Mouse (Mus musculus) liver, embryonic 16.5 days (tissue): ENCODE results near the gene Clp1. TPM values are rescaled to one million over a fixed set of nuclear protein-coding genes. Genes with fewer than 3 reads are reported as not detected.

Experiments used
- ATAC-seq: fragments of 200-750 bp; cut with Nextera tagmentation; 2 replicates; pipeline ENCODE4 v1.8.0; 2017; ENCODE audit warnings: low read depth, mild to moderate bottlenecking, moderate number of reproducible peaks, moderate library complexity
- H3K27ac ChIP-seq: fragments of 300-500 bp; sonication (generic); 2 replicates; pipeline ENCODE4 v1.5.1; 2014; ENCODE audit warnings: mild to moderate bottlenecking, low read length
- H3K27me3 ChIP-seq: fragments of 300-500 bp; sonication (generic); 2 replicates; pipeline ENCODE4 v1.6.1; 2014; ENCODE audit warnings: low read depth, low read length, mixed read lengths; ENCODE audit not compliant: control insufficient read depth, insufficient read depth
- H3K36me3 ChIP-seq: fragments of 300-500 bp; sonication (generic); 2 replicates; pipeline ENCODE4 v1.6.1; 2014; ENCODE audit warnings: mild to moderate bottlenecking; ENCODE audit not compliant: control insufficient read depth, insufficient read depth
- H3K4me1 ChIP-seq: fragments of 300-500 bp; sonication (generic); 2 replicates; pipeline ENCODE4 v1.6.1; 2014; ENCODE audit warnings: low read depth, low read length, mixed read lengths; ENCODE audit not compliant: control insufficient read depth
- H3K4me2 ChIP-seq: fragments of 300-500 bp; sonication (generic); 2 replicates; pipeline ENCODE4 v1.6.1; 2014; ENCODE audit warnings: low read depth, low read length, mixed read lengths
- H3K4me3 ChIP-seq: fragments of 300-500 bp; sonication (generic); 2 replicates; pipeline ENCODE4 v1.5.1; 2014; ENCODE audit warnings: low read depth, mild to moderate bottlenecking, low read length
- H3K9ac ChIP-seq: fragments of 300-500 bp; sonication (generic); 2 replicates; pipeline ENCODE4 v1.6.1; 2014; ENCODE audit warnings: low read depth, low read length
- H3K9me3 ChIP-seq: fragments of 300-500 bp; sonication (generic); replicated peaks from 2 replicates; pipeline ENCODE4 v1.6.1; 2016; ENCODE audit warnings: low read length; ENCODE audit not compliant: control insufficient read depth
- WGBS: fragments of 180-500 bp; shearing (Covaris S2); extraction: QIAGEN DNeasy Blood & Tissue Kit; methylation state at CpG from one replicate; pipeline ENCODE4 v1.1.7; 2014; ENCODE audit not compliant: insufficient replicate concordance; 5-methylcytosine and 5-hydroxymethylcytosine counted together
- polyA plus RNA-seq: library from polyadenylated mRNA; unstranded; fragments of >200 nt; fragmentation: Nextera tagmentation; extraction: Ambion mirVana; gene quantifications from 2 replicates; pipeline ENCODE4 v1.2.1, GENCODE M21; 2015

Gene Clp1
- polyA plus RNA-seq, 1 experiment from 2014 or later = 49.7 TPM

DNA sequence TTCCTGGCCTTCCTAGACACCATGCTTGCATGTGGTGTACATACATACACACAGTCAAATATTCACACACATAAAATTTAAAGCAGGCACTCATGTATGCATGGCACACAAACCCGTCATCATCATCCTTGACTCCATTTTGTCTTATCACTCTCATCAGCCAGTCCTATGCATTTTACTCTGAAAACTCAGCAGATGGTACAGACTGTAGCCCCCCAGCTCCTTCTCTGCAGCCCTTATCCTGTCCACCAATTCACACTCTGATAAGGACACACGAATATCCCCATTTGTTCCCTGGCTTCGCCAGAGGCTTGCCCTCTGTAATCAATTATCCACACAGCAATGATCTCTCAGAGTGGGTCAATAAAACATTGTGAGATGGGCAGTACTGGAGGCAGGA lies 6.0 kb downstream of the Clp1 start:
- ATAC-seq = no peak
- Histone ChIP-seq H3K4me1 (peaks cover 35% of the 10 kb centered on the region), H3K4me2 (0 out of 2 replicates have a peak overlapping the region, but pooled peaks have one; percentile 0), H3K9ac (no peak overlapping the region), H3K9me3 (no peaks in the 10 kb centered on the region), H3K27ac (0 out of 2 replicates have a peak overlapping the region, but pooled peaks have one; percentile 6), H3K4me3 (no peak overlapping the region), H3K36me3 (peaks cover 37% of the 10 kb centered on the region), H3K27me3 (no peaks in the 10 kb centered on the region)
- 28% methylated on average over 3 of the region's 3 CpGs for WGBS

DNA sequence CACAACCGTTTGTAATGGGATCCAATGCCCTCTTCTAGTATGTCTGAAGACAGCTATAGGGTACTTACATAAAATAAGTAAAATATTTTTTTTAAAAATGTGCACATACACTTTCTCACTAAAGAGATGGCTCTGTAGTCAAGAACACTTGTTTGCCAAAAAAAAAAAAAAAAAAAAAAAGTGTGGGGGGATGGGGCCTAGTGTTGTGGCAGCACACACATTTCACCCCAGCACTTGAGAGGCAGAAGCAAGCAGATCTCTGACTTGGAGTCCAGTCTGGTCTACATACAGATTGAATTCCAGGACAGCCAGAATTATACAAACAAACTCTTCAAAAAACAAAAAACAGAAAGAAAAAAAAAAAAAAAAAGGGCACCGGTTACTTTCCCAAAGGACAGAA lies 6.4 kb downstream of the Clp1 start:
- WGBS = 80% methylated on average over 2 of the region's 2 CpGs
- Histone ChIP-seq H3K4me1 (peaks cover 30% of the 10 kb centered on the region), H3K9me3 (no peaks in the 10 kb centered on the region), H3K36me3 (peaks cover 36% of the 10 kb centered on the region), H3K4me3 (no peak overlapping the region), H3K9ac (no peak overlapping the region), H3K27ac (no peak overlapping the region), H3K27me3 (no peaks in the 10 kb centered on the region), H3K4me2 (no peak overlapping the region)
- ATAC-seq = no peak

GRCm38 (mm10) chr2:84717357-84717756 lies 9.8 kb downstream of the Clp1 start:
- no peak for ATAC-seq
- WGBS = 83% methylated on average over 4 of the region's 4 CpGs
- peak overlapping the region; percentile 96 for H3K4me2 ChIP-seq
- peak overlapping the region; percentile 91 for H3K27ac ChIP-seq
- H3K27me3 ChIP-seq = no peaks in the 10 kb centered on the region
- H3K36me3 ChIP-seq = peaks cover 9% of the 10 kb centered on the region
- H3K4me3 ChIP-seq = no peak overlapping the region
- H3K9me3 ChIP-seq = no peaks in the 10 kb centered on the region
- H3K9ac ChIP-seq = no peak overlapping the region; the same call in 1 of the 2 replicates
- peaks cover 26% of the 10 kb centered on the region for H3K4me1 ChIP-seq

- 14% methylated on average over 9 of the region's 9 CpGs for WGBS
- no peak for ATAC-seq
These were observed 10.5 kb downstream of the Clp1 start for GRCm38 (mm10) chr2:84716423-84717355.

DNA sequence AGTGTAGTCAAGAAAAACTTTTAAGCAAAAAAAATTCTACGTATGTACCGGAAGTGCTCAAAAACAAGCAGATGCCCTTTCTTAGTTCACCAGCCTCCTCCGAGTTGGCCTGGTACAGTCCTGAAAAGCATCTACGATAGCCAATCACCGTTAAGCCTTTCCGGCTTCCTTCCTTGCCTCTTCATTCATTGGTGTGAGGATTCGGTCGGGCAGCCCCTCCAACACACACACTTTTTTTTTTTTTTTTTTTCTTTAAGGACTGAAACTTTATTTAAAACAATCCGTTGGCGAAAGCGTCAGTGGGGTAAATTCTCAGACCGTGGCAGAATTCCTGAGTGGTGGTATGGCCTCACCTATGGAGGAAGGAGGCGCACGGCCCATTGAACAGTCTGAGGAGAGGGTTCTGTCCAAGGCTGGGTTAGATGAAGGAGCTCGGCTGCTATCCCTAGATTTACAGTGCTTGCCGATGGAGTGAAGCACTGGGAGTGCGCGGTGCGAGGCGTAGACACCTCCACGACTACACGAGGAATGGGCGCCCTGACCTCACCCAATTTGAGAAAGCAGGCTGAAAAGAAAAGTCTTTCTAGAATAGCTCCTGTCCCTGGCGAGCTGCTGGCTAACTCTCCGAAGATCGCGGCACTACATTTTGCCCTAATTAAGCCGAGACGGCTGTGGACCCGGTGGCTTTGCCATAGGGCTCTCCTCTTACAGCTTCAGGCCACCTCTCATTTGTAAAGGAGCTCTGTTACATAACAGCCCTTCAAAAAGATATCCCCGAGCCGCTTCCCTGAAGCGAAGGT lies 11.4 kb downstream of the Clp1 start:
- Histone ChIP-seq H3K27ac (peak overlapping the region; percentile 98), H3K9me3 (no peaks in the 10 kb centered on the region), H3K4me3 (peak overlapping the region; percentile 99), H3K27me3 (no peaks in the 10 kb centered on the region), H3K4me2 (peak overlapping the region; percentile 96), H3K9ac (peak overlapping the region; percentile 99), H3K36me3 (peaks cover 4% of the 10 kb centered on the region), H3K4me1 (peaks cover 20% of the 10 kb centered on the region)
- peak; percentile 81 for ATAC-seq
- WGBS = under 1% methylated on average over 33 of the region's 33 CpGs

More at GRCm38 (mm10) chr2:84716423-84717355, 10.5 kb downstream of the Clp1 start:
- Histone ChIP-seq H3K4me3 (peak overlapping the region; percentile 99), H3K4me1 (peaks cover 27% of the 10 kb centered on the region), H3K27ac (peak overlapping the region; percentile 98), H3K9me3 (no peaks in the 10 kb centered on the region), H3K4me2 (peak overlapping the region; percentile 96), H3K9ac (peak overlapping the region; percentile 99), H3K36me3 (peaks cover 7% of the 10 kb centered on the region), H3K27me3 (no peaks in the 10 kb centered on the region)

- peaks cover 22% of the 10 kb centered on the region for H3K4me1 ChIP-seq
- H3K9ac ChIP-seq = peak within 1 kb of the TSS; percentile 99
- H3K4me3 ChIP-seq = peak within 1 kb of the TSS; percentile 99
- H3K36me3 ChIP-seq = peaks cover 12% of the 10 kb centered on the region
- H3K27ac ChIP-seq = peak within 1 kb of the TSS; percentile 98
- H3K27me3 ChIP-seq = no peaks in the 10 kb centered on the region
- WGBS = under 1% methylated on average over 106 of the region's 107 CpGs
- peak within 1 kb of the TSS; percentile 96 for H3K4me2 ChIP-seq
- no peaks in the 10 kb centered on the region for H3K9me3 ChIP-seq
- ATAC-seq = peak; percentile 89
These were observed 12.2 kb downstream of the Clp1 start, which contains the start of gene Zdhhc5 for GRCm38 (mm10) chr2:84714811-84715561. Gene Zdhhc5 (minus strand): TSS chr2:84715180.

DNA sequence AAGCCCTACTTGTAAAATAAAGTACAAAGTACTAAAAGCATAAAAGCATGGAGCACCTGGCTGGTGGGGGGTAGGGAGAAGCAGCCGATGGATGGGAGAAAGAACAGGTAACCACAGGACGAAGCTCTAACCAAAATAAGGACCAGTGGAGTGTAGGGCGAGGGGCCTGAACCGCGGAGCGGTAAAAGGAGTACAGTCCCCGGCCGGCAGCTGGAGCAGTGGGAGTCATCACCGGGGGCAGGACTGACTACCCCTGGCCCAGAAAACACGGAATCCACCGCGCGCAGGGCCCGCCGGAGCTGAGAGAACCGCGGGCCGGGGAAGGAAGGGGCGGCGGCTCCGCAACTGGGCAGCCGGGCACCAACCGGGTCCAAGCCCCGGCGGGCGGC lies 12.7 kb downstream of the Clp1 start:
- ATAC-seq = no peak
- peak overlapping the region; percentile 99 for H3K4me3 ChIP-seq
- no peaks in the 10 kb centered on the region for H3K27me3 ChIP-seq
- H3K9me3 ChIP-seq = no peaks in the 10 kb centered on the region
- peaks cover 16% of the 10 kb centered on the region for H3K36me3 ChIP-seq
- H3K4me1 ChIP-seq = peaks cover 23% of the 10 kb centered on the region
- under 1% methylated on average over 25 of the region's 26 CpGs for WGBS
- H3K9ac ChIP-seq = peak overlapping the region; percentile 99
- peak overlapping the region; percentile 73 for H3K4me2 ChIP-seq
- peak overlapping the region; percentile 98 for H3K27ac ChIP-seq

DNA sequence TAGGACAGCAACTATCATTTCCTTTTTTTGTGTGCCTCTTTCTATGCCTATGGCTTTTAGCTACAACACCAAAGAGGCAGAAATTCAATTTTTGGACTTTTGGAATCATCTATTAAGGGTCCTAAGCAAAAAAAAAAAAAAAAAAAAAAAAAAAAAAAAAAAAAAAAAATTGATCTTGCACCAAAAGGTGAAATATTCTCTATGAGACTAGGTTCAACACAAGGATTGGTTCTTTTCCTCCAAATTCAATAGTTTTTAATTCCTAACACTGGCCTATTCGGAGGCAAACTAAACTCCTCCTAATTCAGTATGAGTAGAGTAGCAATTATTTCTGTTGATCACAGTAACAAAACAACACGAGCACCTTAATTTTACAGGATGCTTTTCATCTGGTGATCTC lies 15.3 kb downstream of the Clp1 start:
- H3K4me2 ChIP-seq = 0 out of 2 replicates have a peak overlapping the region, but pooled peaks have one; percentile 13
- H3K4me3 ChIP-seq = no peak overlapping the region
- H3K36me3 ChIP-seq = peaks cover 29% of the 10 kb centered on the region
- peaks cover 23% of the 10 kb centered on the region for H3K4me1 ChIP-seq
- no peaks in the 10 kb centered on the region for H3K27me3 ChIP-seq
- H3K9ac ChIP-seq = no peak overlapping the region
- no peak overlapping the region for H3K27ac ChIP-seq
- ATAC-seq = no peak
- H3K9me3 ChIP-seq = no peaks in the 10 kb centered on the region
- WGBS = 88% methylated on average over 2 of the region's 2 CpGs
